Mouse (Mus musculus) CH12.LX (cell line): ENCODE measurements at regions not wholly inside any gene's neighbourhood (a gene's known extent, or its start where the extent isn't known, plus 50 kb on each side); places are given as distances from the start of the nearest gene placed in this dataset.

Experiments
- DNase-seq: peaks from one replicate; pipeline ENCODE4 v3.0.0-alpha.2; 2013; ENCODE audit errors: extremely low read depth
- H3K27ac ChIP-seq: 2 replicates; pipeline ENCODE4 v1.5.1; 2012; ENCODE audit warnings: low read depth, mild to moderate bottlenecking, control low read depth, moderate library complexity; ENCODE audit not compliant: insufficient read depth
- H3K27me3 ChIP-seq: replicated peaks from 2 replicates; pipeline ENCODE3; 2012; ENCODE audit warnings: inconsistent platforms
- H3K36me3 ChIP-seq, 2 experiments: replicated peaks in 1 of 2; 2 replicates each; pipeline versions ENCODE3 to v1.6.1; 2012; ENCODE audit warnings: inconsistent platforms in 1 of 2, low read length in 1 of 2, mild to moderate bottlenecking in 1 of 2, mixed read lengths in 1 of 2, moderate library complexity in 1 of 2; ENCODE audit not compliant: control insufficient read depth in 1 of 2, insufficient read depth in 1 of 2
- H3K4me1 ChIP-seq, 2 experiments: 2 replicates each; pipeline ENCODE4 v1.6.1; 2012; ENCODE audit warnings: inconsistent platforms in 1 of 2, moderate library complexity in 1 of 2; ENCODE audit not compliant: insufficient read depth in 2 of 2, control insufficient read depth in 1 of 2
- H3K4me2 ChIP-seq: 2 replicates; pipeline ENCODE4 v1.6.1; 2012; ENCODE audit warnings: low read depth, mild to moderate bottlenecking, control low read depth; ENCODE audit not compliant: poor library complexity, insufficient read depth, severe bottlenecking
- H3K4me3 ChIP-seq, 3 experiments: fragments of 150-350 bp in 1 of 3; sonication (generic) in 1 of 3; replicated peaks in 1 of 3; 2 replicates each; pipeline versions ENCODE3 to v1.5.1; 2011 to 2012; ENCODE audit warnings: low read depth in 2 of 3, low read length in 2 of 3, mild to moderate bottlenecking in 2 of 3, moderate library complexity in 2 of 3, control low read depth in 1 of 3, improper control_type of control experiment in 1 of 3, inconsistent platforms in 1 of 3, mixed read lengths in 1 of 3; ENCODE audit not compliant: poor library complexity in 1 of 3
- H3K79me2 ChIP-seq: replicated peaks from 2 replicates; pipeline ENCODE4 v1.6.1; 2012; ENCODE audit warnings: mild to moderate bottlenecking, moderate library complexity; ENCODE audit not compliant: control insufficient read depth, poor library complexity, insufficient read depth, severe bottlenecking; ENCODE audit errors: extremely low read depth
- H3K9ac ChIP-seq: 2 replicates; pipeline ENCODE4 v1.6.1; 2012; ENCODE audit warnings: low read depth, mild to moderate bottlenecking, control low read depth, moderate library complexity; ENCODE audit not compliant: insufficient read depth
- H3K9me3 ChIP-seq: replicated peaks from 2 replicates; pipeline ENCODE3; 2012; ENCODE audit warnings: low read length, inconsistent platforms, mixed read lengths
- CHD1 ChIP-seq: IDR thresholded peaks from 2 replicates; pipeline ENCODE4 v1.6.1; 2012; ENCODE audit warnings: low read depth, low read length, improper control_type of control experiment, inconsistent platforms
- CTCF ChIP-seq, 2 experiments: IDR thresholded peaks in 1 of 2; conservative IDR thresholded peaks in 1 of 2; 2 replicates each; pipeline ENCODE4 v1.5.1; 2011 to 2012; ENCODE audit warnings: low read depth in 2 of 2, low read length in 2 of 2, improper control_type of control experiment in 1 of 2, inconsistent platforms in 1 of 2, mild to moderate bottlenecking in 1 of 2, moderate library complexity in 1 of 2
- E2F4 ChIP-seq: IDR thresholded peaks from 2 replicates; pipeline ENCODE4 v1.6.1; 2011; ENCODE audit warnings: low read depth, low read length, improper control_type of control experiment; ENCODE audit not compliant: insufficient replicate concordance
- ELF1 ChIP-seq: IDR thresholded peaks from 2 replicates; pipeline ENCODE4 v1.6.1; 2014; ENCODE audit warnings: low read depth, mild to moderate bottlenecking, inconsistent platforms, low read length, improper control_type of control experiment
- EP300 ChIP-seq: IDR thresholded peaks from 2 replicates; pipeline ENCODE4 v1.6.1; 2011; ENCODE audit warnings: low read length, improper control_type of control experiment
- ETS1 ChIP-seq: conservative IDR thresholded peaks from 2 replicates; pipeline ENCODE4 v1.6.1; 2012; ENCODE audit warnings: low read depth, mild to moderate bottlenecking, inconsistent platforms, low read length, improper control_type of control experiment, moderate library complexity
- GABPA ChIP-seq: IDR thresholded peaks from 2 replicates; pipeline ENCODE4 v1.6.1; 2012; ENCODE audit warnings: low read depth, low read length, improper control_type of control experiment, inconsistent platforms; ENCODE audit not compliant: insufficient replicate concordance
- HCFC1 ChIP-seq: IDR thresholded peaks from 2 replicates; pipeline ENCODE4 v1.6.1; 2012; ENCODE audit warnings: low read depth, mild to moderate bottlenecking, inconsistent platforms, low read length, improper control_type of control experiment
- JUN ChIP-seq: IDR thresholded peaks from 2 replicates; pipeline ENCODE4 v1.6.1; 2011; ENCODE audit warnings: low read depth, mild to moderate bottlenecking, low read length, improper control_type of control experiment, moderate library complexity; ENCODE audit not compliant: insufficient read depth
- JUND ChIP-seq: conservative IDR thresholded peaks from 2 replicates; pipeline ENCODE4 v1.6.1; 2011; ENCODE audit warnings: low read depth, low read length, improper control_type of control experiment
- MAFK ChIP-seq: IDR thresholded peaks from 2 replicates; pipeline ENCODE4 v1.6.1; 2011; ENCODE audit warnings: low read length, improper control_type of control experiment; ENCODE audit not compliant: insufficient replicate concordance
- MAZ ChIP-seq: IDR thresholded peaks from 2 replicates; pipeline ENCODE4 v1.6.1; 2012; ENCODE audit warnings: low read depth, mild to moderate bottlenecking, inconsistent platforms, low read length, improper control_type of control experiment, moderate library complexity
- MYC ChIP-seq: IDR thresholded peaks from 2 replicates; pipeline ENCODE4 v1.6.1; 2011; ENCODE audit warnings: low read depth, mild to moderate bottlenecking, improper control_type of control experiment, low read length
- NRF1 ChIP-seq: IDR thresholded peaks from 2 replicates; pipeline ENCODE4 v1.6.1; 2014; ENCODE audit warnings: low read depth, mild to moderate bottlenecking, inconsistent platforms, low read length, improper control_type of control experiment, moderate library complexity
- PAX5 ChIP-seq: IDR thresholded peaks from 2 replicates; pipeline ENCODE4 v1.6.1; 2012; ENCODE audit warnings: low read length, inconsistent platforms, mixed read lengths
- POLR2A ChIP-seq: IDR thresholded peaks from 2 replicates; pipeline ENCODE4 v1.6.1; 2011; ENCODE audit warnings: low read depth, mild to moderate bottlenecking, improper control_type of control experiment, low read length
- RCOR1 ChIP-seq: conservative IDR thresholded peaks from 2 replicates; pipeline ENCODE4 v1.6.1; 2012; ENCODE audit warnings: low read depth, mild to moderate bottlenecking, inconsistent platforms, low read length, improper control_type of control experiment
- TCF12 ChIP-seq: IDR thresholded peaks from 2 replicates; pipeline ENCODE4 v1.6.1; 2014; ENCODE audit warnings: low read depth, mild to moderate bottlenecking, inconsistent platforms, low read length, improper control_type of control experiment
- UBTF ChIP-seq: IDR thresholded peaks from 2 replicates; pipeline ENCODE4 v1.6.1; 2012; ENCODE audit warnings: low read depth, mild to moderate bottlenecking, inconsistent platforms, low read length, improper control_type of control experiment, moderate library complexity
- USF1 ChIP-seq: IDR thresholded peaks from 2 replicates; pipeline ENCODE4 v1.6.1; 2014; ENCODE audit warnings: low read depth, mild to moderate bottlenecking, inconsistent platforms, low read length, improper control_type of control experiment
- USF2 ChIP-seq: conservative IDR thresholded peaks from 2 replicates; pipeline ENCODE4 v1.6.1; 2011; ENCODE audit warnings: low read depth, low read length, improper control_type of control experiment
- ZC3H11A ChIP-seq: IDR thresholded peaks from 2 replicates; pipeline ENCODE4 v1.6.1; 2012; ENCODE audit warnings: low read depth, mild to moderate bottlenecking, inconsistent platforms, low read length, improper control_type of control experiment
- ZNF384 ChIP-seq: IDR thresholded peaks from 2 replicates; pipeline ENCODE4 v1.6.1; 2012; ENCODE audit warnings: low read depth, low read length, improper control_type of control experiment, inconsistent platforms
- dilution Hi-C: fragments of 300-500 bp; cut with MboI; formaldehyde crosslinking; loops from 2 replicates; pipeline ENCODE4 v1.14.3; 2020; ENCODE audit warnings: low sequenced_read_pairs; ENCODE audit not compliant: extremely low pct_unique_long_range_greater_than_20kb, extremely low pct_ligation_motif_present
- in situ Hi-C: fragments of 300-500 bp; cut with MboI; formaldehyde crosslinking; loops from 3 replicates; pipeline ENCODE4 v1.14.3; 2019; ENCODE audit warnings: low sequenced_read_pairs, low pct_ligation_motif_present, low pct_unique_long_range_greater_than_20kb, mixed read lengths

GRCm38 (mm10) chr13:34395504-34395903 is 50.5 kb upstream of the Slc22a23 start:
- Histone ChIP-seq H3K79me2 (no peaks in the 10 kb centered on the region), H3K4me1 (peaks cover 5 to 19% of the 10 kb centered on the region in 2 experiments; a peak in 3 of 4 replicates), H3K4me2 (no peak overlapping the region), H3K4me3 (no peak overlapping the region), H3K36me3 (no peaks in the 10 kb centered on the region), H3K27ac (no peak overlapping the region), H3K9me3 (no peaks in the 10 kb centered on the region), H3K9ac (no peak overlapping the region), H3K27me3 (no peaks in the 10 kb centered on the region)
- dilution Hi-C loops = no loop called here
- DNase-seq = no peak
- in situ Hi-C loops = no loop called here
- TF ChIP-seq POLR2A = no peak
- TF ChIP-seq ZNF384 = no peak
- no peak for TF ChIP-seq JUND
- no peak for TF ChIP-seq E2F4
- TF ChIP-seq CHD1 = no peak
- no peak for TF ChIP-seq TCF12
- no peak for TF ChIP-seq MAZ
- TF ChIP-seq ZC3H11A = no peak
- TF ChIP-seq EP300 = no peak
- TF ChIP-seq RCOR1 = no peak
- no peak for TF ChIP-seq USF1
- TF ChIP-seq MAFK = no peak
- TF ChIP-seq UBTF = no peak

- dilution Hi-C loops = no loop called here
- H3K4me1 ChIP-seq = peaks cover 5 to 19% of the 10 kb centered on the region in 2 experiments; a peak in 3 of 4 replicates
- H3K9ac ChIP-seq = no peak overlapping the region
Observed at GRCm38 (mm10) chr13:34395010-34395409, 50.0 kb upstream of the Slc22a23 start.

More at GRCm38 (mm10) chr13:34395010-34395409, 50.0 kb upstream of the Slc22a23 start:
- in situ Hi-C loops = no loop called here
- no peak for TF ChIP-seq MAFK
- TF ChIP-seq ELF1 = no peak
- no peak for TF ChIP-seq JUN
- no peak for TF ChIP-seq MAZ
- TF ChIP-seq PAX5 = no peak
- TF ChIP-seq GABPA = no peak
- no peak for TF ChIP-seq EP300
- no peak for TF ChIP-seq ETS1
- no peak for TF ChIP-seq MYC
- TF ChIP-seq NRF1 = no peak
- no peak for TF ChIP-seq HCFC1
- TF ChIP-seq CTCF (conservative IDR thresholded peaks at IDR 0.05 in 1 of 2, IDR thresholded peaks at IDR 0.05 in 1 of 2; ENCODE audit: low read depth in 2 of 2, low read length in 2 of 2) = no peak
- no peak for TF ChIP-seq USF2
- TF ChIP-seq, all 38 proteins: peak for 0
- H3K27me3 ChIP-seq = no peaks in the 10 kb centered on the region
- no peaks in the 10 kb centered on the region for H3K36me3 ChIP-seq
- H3K27ac ChIP-seq = no peak overlapping the region
- no peak overlapping the region for H3K4me2 ChIP-seq
- H3K79me2 ChIP-seq = no peaks in the 10 kb centered on the region
- DNase-seq = no peak
- H3K4me3 ChIP-seq = no peak overlapping the region
- H3K9me3 ChIP-seq = no peaks in the 10 kb centered on the region
